Mouse (Mus musculus): ENCODE results near the gene Thrb.

GRCm38 (mm10) chr14:17811051-17811450 is 151.0 kb downstream of the Thrb start:
- no peak for TF ChIP-seq POLR2A (IDR thresholded peaks at IDR 0.05; ENCODE audit: borderline replicate concordance, insufficient read depth, low read length)
- no peak for TF ChIP-seq CTCF (IDR thresholded peaks at IDR 0.05; ENCODE audit: borderline replicate concordance, insufficient read depth, low read depth, low read length)
